Mouse (Mus musculus): Measurements from ENCODE around the gene Padi6.

Gene Padi6

DNA sequence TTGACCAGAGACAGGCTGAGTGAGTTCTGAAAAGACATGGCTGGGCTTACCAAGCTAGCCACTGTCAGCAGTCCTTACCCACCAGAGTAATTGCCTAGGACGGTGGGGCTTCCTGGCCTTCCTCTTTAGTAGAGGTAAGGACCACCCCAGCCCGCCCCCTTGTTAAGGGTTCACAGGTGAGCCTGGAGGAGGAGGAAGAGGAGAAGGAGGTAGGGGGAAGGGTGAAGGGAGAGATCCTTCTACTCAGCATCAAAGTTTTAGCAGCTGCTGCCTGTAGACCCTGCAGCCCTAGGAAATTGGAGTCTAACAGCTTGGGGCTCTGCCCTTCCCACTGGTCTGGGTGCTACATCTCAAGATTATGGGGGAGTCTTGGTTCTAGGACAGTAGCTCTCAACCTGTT lies at the start of gene Padi6:
TSS of gene Padi6 (minus strand) at position 101 of the 400 bp plus-strand sequence.
- DNase-seq = no peak

DNA sequence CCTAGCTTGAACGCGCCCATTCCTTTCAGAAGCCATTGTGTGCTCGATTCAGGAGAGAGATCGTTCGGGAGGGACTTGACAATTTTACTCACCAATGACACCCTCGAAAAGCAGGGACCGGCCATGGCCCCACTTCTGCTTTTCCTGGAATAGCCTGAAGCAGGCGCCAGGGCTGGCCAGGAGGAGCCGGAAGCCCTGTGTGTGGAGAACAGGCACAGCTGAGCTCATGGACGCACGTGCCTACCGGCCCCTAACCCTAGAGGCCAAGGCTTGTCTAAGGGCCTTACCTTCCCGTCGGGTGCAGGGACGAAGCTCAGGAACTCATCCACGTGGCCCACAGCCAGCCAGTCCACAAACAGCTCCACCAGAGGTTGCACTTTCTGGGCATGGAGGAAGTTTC lies 48.6 kb upstream of the Padi6 start:
- no peak for DNase-seq

DNA sequence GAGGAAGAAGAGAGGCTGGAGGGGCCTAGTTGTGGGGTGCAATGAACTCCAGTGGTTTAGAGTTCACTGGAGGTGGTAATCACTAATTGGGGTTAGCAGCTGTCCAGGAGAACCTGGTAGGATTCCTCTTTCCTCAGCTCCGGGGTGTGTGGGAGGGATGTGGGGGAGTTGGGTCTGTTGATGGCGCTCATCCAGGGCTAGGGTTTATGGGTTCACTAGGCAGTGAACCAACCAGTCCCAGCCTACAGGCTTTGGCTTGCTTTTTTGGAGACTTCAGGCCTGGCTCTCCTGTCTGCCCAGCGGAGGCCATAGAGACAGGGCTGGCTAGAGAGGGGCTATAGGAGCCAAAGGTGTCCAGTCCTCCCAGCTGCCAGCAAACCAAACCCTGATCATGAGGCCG lies 47.5 kb upstream of the Padi6 start:
- no peak for DNase-seq

DNA sequence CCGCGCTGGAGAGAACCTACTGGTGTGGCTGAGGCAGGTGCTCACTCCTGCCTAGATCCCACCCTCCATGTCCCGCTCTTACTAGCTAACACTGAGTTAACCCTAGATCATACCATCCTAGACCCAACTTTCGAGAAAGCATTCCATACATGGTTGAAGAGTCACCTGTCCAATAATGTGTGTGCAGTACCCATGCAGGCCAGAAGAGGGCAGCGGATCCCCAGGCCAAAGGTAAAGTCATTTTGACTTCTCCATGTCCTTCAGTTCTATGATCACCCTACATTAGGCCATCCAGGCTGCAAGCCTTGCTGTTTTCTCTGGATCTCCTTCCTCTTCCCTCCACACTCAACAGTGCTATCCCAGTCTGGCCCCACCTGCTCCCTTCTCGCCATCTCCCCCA lies 46.5 kb upstream of the Padi6 start:
- DNase-seq = peak; percentile 88

DNA sequence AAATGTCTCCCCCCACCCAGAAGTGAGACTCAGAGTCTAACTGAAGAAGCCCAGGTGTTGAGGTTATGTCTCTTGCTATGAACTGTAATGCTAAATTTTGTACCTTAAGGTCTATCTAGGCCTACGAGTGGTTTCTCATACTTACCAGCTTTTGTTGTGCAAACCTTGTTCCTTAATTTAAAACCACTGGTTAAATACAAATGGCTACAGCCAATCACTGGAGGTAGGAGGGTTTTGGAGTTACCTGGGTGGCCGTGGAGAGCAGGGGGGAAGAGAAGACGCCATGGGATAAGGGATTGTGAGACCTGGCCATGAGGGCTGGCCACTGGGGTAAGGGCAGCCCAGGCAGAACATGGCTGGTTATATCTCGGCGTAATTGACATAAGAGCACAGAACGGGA lies 45.8 kb upstream of the Padi6 start:
- DNase-seq = no peak

DNA sequence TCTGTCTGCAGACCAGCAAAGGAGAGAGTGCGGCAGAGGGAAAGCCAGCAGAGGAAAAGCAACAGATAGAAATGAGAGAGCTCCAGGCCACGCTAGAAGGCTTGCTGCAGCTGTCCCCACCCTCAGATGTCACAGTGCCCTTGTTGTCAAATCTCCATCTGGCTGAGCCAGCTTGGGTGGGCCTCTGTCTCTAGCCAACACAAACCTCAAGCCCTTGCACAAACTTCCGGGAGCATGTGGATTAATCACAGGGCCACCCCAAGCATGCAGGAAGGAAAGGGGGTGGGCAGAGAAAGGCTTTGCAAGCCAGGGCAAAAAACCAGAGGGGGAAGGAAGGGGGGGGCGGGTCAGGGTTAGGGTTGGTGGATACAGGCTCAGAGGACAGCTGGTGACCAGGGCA lies 45.0 kb upstream of the Padi6 start:
- DNase-seq = no peak

DNA sequence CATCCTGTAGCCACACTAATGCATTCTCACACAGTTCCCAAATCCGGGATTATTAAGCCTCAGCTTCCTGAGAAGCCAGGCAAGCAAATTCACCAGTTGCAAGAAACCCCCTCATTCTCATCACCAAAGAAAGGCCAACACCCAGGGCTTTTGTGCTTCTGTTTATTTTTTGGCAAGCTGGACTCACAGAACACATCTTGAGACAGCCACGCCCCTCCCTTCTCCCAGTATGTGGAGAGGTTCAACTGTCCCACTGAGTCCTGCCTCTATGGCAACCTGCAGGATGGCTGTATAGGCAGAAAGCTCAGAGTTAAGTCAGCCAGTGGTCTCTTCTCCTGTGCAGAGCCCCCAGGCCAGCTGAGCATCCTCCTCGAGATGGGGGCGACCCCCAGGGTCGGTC lies 42.8 kb upstream of the Padi6 start:
- no peak for DNase-seq

DNA sequence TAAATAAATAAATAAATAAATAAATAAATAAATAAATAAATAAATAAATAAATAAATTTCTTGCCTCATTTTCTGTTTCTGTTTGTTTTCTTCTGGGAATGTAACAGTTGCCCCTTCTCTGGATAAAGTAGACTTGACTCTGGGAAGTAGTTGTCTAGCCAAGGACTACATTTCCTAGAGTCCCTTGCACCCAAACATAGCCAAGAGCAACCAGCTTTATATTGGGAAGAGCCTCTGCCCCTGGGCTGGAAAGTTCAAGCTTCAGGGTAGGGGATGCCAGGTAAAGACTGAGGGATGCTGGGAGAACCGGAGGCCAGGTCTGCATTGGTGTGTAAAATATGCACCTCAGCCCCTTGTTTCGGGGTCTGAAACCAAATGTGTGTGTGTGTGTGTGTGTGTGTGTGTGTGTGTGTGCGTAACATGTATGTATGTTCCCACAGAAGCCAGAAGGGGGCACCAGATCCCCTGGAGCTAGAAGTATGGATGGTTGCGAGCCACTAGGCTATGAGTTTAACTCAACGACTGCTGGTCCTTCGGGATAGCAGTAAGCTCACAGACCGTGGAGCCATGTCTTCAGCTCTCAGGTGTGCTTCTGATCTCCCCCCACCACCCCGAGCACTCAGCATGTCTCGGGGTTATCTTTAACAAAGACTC lies 42.0 kb upstream of the Padi6 start:
- DNase-seq = no peak

DNA sequence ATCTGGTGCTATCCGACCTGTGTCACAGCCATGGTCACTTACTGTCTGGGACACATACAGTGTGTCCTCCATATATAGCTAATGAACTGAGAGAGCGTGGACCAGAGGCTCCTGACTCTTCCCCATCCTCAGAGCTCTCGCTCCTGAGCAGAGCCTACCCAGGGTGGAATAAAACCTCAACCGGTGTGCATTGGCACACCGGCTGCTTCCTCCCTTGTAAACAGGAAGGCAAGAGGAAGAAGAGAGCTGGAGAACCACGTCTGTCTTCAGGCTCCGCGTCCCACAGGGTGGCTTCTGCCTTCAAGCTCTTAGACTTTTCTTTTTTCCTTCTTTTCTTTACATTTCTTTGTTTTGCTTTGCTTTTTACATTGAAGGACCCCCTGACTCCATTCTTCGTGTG lies 40.4 kb upstream of the Padi6 start:
- DNase-seq = no peak

DNA sequence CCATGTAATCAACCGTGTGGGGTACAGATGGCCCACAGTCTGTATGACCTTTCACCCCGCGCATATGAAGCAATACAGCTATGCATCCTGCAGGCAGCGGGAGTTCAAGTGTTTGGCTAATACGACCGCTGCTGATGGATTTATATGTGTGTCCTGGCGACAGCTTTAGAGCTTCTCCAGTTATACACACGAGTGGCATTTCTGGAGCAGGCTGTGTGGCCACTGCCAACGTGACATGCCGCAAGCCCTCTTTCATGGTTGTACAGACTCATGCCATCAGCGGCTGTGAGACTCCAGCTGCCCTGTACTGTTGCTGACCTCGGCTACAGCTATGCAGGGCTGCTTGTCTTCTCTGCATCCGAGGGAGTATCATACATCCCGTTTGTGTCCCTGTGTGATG lies 38.1 kb upstream of the Padi6 start:
- DNase-seq = no peak

DNA sequence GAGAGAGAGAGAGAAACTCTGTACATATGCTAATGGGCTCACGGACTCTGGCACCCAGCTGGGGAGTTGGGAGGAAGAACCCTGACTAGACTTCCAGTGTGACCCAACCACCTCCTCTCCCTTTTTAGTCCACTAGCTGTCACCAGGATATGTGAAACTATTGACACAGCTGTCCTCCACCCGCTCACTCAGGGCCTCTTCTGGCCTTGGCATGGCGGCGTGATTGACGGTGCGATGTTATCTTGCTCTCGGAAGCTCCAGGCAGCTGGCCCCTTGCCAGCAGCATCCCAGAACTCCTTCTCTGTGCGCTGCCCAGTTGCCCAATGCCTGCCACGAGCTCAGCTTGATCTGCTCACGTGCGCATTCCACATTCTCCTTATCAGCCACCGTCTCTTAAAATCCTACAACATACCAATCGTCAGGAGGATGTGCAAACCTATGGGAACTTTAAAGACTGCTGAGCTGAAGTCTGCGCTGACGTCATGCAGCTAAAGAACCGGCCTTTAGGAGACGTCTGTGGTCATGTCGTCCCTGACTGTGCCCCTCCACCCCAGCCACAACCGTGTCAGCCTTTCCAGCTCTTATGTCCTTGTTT lies 37.5 kb upstream of the Padi6 start:
- no peak for DNase-seq

DNA sequence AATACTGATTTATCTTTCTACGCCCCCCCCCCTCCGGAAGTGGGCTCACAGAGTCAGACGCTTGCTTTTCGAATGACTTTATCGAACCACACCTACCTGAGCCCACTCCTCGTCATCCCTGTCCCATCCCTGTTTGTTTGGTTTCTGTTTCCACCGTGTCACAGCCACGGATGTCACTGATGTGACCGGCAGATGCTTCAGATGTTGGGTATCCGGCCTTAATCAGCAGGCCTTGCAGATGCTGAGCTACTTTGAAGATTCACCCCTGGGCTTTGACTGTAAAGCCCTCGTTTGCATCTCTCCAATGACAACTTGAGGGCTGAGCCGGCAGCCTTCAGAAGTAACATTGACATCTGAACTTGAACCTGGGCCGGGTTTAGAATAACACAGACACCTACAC lies 34.2 kb upstream of the Padi6 start:
- DNase-seq = no peak

DNA sequence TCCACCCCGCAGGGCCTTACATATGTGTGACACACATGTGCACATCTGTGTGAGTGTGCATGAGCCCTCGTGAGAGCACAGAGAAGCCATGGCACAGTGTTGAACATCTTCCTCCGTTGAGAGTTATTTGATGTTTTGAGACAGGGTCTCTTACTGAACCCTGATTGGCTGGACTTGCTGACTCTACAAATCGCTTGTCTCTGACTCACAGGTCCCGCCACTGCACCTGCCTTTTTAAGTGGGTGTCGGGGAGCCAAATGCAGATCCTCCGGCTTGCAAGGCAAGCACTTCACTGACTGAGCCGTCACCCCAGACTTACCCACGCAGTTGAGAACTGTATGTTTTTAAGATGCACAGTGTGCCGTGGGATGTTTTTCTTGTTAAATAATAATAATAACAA lies 33.4 kb upstream of the Padi6 start:
- peak; percentile 62 for DNase-seq

DNA sequence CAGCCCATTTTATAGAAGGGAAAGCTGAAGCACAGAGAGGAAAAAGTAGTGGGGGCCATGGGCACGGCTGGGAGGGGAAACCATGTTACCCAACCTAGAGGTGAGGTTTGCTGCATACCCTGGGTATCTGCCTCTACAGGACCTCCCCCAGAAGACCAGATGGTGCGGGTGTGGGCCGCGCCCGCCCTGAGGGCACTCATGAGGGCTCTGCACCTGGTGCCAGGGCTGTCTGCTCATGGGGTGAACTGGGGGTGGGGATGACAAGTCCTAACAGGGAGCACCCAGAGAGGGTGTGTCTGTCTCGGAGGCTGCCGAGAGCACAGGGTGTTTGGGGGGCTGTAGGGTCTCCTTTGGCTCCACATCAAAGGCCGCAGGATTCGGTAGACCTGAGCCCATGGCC lies 32.5 kb upstream of the Padi6 start:
- peak; percentile 63 for DNase-seq

DNA sequence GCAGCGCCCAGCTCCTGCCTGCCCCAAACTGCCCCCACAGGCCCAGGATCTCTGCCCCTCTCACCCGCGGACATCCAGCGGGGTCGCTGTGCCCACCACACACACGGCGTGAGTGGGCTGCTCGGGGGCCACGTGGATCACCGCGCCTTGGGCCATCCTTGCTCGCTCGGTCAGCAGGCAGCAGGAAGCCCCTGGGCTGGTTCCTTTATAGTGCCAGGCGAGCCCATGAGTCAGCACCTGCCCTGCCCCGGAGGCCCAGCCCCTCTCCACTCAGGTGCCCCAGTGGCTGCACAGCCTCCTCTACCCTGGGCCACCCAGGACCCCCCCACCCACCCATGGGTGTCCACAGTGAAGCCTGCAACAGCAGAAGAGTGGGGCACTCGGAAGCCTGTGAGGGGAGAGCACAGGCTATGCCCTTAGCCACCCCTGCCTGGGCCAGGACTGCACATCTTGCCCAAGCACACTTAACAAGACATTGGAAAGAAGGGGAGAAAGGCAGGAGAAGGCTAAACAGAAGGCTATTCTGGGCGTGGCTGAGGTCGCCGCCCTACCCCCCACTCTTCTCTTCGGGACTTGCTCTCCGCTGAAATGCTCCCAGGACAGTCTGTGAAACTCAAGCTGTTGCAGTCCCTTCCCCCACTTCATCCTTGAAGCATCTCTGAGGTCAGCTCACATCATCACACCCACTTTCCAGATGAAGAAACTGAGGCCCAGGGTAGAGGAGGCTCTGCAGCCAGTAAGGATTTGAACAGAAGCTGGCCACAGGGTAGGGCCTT lies 31.8 kb upstream of the Padi6 start, which contains the start of gene Padi4:
TSS of gene Padi4 (minus strand) at position 212 of the 776 bp plus-strand sequence.
- DNase-seq = no peak

DNA sequence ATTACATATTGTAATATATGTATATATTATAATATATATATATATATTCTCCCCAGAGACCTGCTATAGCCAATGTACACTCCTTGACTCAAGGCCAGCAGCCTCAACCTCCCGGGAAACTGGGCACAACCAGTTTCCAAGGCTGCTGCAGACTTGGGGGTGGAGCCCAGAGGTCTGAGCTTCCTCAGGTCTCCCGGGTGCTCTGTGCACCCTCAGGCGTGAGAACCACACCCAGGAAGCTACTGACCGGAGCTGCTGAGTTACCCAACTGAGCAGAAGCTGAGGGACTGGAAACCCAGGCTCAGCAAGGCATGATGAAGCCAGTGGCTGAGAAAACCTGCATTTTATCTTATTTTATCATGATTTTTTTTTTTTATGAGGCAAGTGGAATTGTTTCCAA lies 28.6 kb upstream of the Padi6 start:
- DNase-seq = no peak

DNA sequence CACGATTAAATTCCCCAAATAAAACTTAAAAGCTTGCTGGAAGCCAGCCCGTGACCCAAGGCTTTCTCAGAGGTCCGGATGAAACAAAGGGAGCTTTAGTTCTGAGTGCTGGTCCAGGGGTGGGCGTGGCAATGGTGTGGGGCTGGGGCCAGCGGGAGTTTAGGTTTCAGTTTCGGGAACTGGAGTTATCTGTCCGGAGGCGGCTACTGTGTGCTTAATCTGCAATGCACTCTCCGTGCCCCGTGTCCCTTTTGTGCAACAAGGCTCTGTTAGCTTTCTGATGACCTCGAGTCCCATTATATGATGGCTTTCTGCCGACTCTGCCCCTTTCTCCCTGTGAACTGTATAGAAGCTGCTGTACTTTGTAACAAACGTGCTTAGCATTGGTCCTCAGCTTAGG lies 28.0 kb upstream of the Padi6 start:
- DNase-seq = no peak

DNA sequence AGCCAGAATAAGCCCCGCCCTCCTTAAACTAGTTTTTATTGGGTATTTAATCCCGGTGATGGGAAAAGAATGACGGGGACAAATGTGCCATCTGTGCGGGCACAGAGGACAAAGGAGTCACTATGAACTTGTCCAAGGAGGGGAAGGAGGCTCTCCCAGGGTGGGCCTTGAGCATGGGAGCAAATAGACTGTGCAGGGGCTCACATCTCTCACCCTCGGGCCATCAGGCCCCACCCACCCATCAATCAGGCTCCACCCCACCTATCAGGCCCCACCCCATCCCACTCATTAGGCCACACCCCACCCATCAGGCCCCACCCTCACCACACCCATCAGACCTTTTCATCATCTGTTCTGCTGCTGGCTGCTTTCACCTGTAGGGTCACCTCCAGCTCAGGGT lies 26.5 kb upstream of the Padi6 start:
- no peak for DNase-seq

DNA sequence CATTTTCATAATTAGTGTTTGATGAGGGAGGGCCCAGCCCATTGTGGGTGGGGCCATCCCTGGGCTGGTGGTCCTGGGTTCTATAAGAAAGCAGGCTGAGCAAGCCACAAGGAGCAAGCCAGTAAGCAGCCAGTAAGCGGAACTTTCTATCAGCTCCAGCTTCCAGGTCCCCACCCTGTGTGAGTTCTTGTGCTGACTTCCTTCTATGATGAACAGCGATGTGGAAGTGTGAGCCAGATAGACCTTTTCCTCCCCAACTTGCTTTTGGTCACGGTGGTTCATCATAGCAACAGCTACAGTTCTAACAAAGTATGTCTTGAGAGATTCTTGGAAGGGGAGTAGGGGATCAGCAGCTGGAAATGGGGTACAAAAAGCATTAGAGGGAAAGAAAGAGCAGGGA lies 23.5 kb upstream of the Padi6 start:
- DNase-seq = no peak

DNA sequence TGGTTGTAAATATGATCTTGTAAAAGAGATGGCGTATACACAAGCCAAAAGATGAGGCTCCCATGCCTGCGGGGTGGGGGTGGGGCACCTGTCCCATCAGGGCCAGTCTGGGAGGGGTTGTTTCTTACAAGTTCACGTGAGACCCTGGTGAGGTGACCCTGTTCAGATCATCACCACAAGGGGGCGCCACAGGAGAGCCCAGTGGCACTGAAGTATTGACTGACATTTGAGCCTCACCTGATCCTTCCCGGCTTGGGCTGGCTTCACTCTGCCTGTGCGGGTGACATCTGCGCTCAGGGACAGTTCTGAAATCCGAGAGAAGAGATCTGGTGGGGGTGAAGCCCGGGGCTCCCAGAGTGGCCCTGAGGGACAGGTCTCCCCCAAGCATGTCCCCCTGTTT lies 20.7 kb upstream of the Padi6 start:
- DNase-seq = peak; percentile 93

DNA sequence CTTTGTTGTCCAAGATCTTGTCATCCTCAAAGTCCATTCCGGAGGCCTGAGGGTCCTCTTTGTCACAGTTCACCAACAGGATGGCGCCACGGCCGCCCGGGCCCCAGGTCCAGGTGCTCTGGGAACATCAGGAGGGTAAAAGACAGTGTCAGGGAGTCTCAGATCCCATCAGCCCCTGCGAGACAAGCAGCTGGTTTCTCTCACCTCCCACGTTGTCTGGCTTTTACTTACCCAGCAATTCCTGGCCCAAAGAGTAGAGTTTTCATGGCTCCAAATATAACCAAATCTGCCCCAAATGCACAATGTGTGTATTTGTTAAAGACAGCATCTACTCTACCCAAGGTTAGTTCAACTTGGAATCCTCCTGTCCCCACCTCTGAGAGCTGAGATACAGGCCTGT lies 19.2 kb upstream of the Padi6 start:
- DNase-seq = no peak

DNA sequence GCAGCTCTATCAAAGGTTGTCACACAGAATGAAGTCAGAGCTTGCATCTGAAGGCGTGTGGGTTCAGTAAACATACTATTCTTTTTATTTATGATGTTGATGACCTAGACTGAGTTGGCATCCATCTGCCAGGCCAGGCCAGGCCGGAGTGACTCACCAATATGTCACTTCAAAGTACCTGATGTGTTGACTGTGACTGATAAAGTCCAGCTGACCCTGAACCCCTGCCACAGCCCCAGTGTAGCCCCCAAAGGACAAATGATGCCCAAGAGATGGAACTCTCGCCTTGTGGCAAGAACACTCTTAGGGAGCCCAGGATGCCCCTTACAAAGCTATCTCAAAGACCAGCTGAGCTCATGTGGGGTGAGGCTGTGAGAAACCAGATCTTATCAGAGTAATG lies 13.4 kb upstream of the Padi6 start:
- DNase-seq = no peak

DNA sequence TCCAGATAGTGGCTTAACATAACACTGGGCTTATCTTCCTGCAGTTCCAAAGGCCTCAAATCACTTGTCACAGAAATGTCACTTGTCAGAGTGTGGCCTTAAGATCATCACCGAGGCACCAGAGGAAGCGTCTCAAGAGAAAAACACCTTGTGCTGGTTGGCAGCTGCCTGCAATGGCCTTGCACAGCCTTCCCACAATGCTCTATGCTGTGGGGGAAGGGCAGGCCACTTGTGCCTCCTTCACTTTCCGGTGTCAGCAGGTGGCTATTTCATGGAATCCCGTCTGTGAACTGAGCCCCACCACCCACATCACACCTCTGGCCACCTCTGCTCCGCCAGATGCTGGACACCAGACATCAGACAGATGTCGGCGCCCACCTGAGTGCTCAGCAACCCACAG lies 10.9 kb upstream of the Padi6 start:
- peak; percentile 75 for DNase-seq

DNA sequence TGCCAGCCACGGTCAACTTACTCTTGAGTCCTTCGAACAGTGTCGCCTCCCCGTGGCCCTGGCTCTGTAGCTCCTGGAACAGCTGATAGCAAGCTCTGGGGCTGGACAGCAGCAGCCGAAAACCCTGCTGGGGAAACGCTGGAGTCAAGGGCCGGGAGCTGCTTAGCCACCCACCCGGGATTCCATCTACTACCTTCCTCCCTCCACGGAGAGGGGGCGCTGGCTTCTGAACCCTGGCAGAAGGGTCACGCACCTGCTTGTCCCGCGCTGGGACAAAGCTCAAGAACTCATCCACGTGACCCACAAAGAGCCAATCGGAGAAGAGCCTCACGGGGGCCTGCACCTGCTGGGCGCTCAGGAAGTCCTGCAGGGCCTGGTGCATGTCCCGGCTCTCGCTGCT lies 7.9 kb upstream of the Padi6 start:
- peak; percentile 90 for DNase-seq

Data from thymus, postnatal 4 days (tissue).